Mouse (Mus musculus) heart, embryonic 12.5 days (tissue): ENCODE measurements around the gene Cfap299. TPM values are rescaled to one million over a fixed set of nuclear protein-coding genes. Genes with fewer than 3 reads are reported as not detected.

Experiments used
- ATAC-seq: fragments of 200-750 bp; cut with Nextera tagmentation; 2 replicates; pipeline ENCODE4 v1.8.0; 2017; ENCODE audit warnings: moderate TSS enrichment, moderate library complexity; ENCODE audit not compliant: insufficient number of reproducible peaks, low FRiP score
- H3K27ac ChIP-seq: fragments of 300-500 bp; sonication (generic); 2 replicates; pipeline ENCODE4 v1.5.1; 2016; ENCODE audit warnings: mild to moderate bottlenecking, moderate library complexity; ENCODE audit not compliant: poor library complexity, severe bottlenecking
- H3K27me3 ChIP-seq: fragments of 300-500 bp; sonication (generic); replicated peaks from 2 replicates; pipeline ENCODE4 v1.6.1; 2016; ENCODE audit warnings: mild to moderate bottlenecking, moderate library complexity
- H3K36me3 ChIP-seq: fragments of 300-500 bp; sonication (generic); 2 replicates; pipeline ENCODE4 v1.6.1; 2016; ENCODE audit warnings: mild to moderate bottlenecking, moderate library complexity
- H3K4me1 ChIP-seq: fragments of 300-500 bp; sonication (generic); replicated peaks from 2 replicates; pipeline ENCODE4 v1.6.1; 2016; ENCODE audit warnings: mild to moderate bottlenecking
- H3K4me2 ChIP-seq: fragments of 300-500 bp; sonication (generic); 2 replicates; pipeline ENCODE4 v1.6.1; 2016; ENCODE audit warnings: mild to moderate bottlenecking, moderate library complexity
- H3K4me3 ChIP-seq: fragments of 300-500 bp; sonication (generic); 2 replicates; pipeline ENCODE4 v1.5.1; 2016; ENCODE audit warnings: mild to moderate bottlenecking
- H3K9ac ChIP-seq: fragments of 300-500 bp; sonication (generic); 2 replicates; pipeline ENCODE4 v1.6.1; 2016; ENCODE audit warnings: mild to moderate bottlenecking, moderate library complexity
- H3K9me3 ChIP-seq: fragments of 300-500 bp; sonication (generic); replicated peaks from 2 replicates; pipeline ENCODE4 v1.6.1; 2016; ENCODE audit warnings: mild to moderate bottlenecking, moderate library complexity
- WGBS: fragments of 180-500 bp; shearing (Covaris S2); methylation state at CpG from one replicate; pipeline ENCODE4 v1.1.7; 2016; 5-methylcytosine and 5-hydroxymethylcytosine counted together
- polyA plus RNA-seq: library from polyadenylated mRNA; unstranded; fragments of >200 nt; fragmentation: Nextera tagmentation; extraction: Ambion mirVana; gene quantifications from 2 replicates; pipeline ENCODE4 v1.2.1, GENCODE M21; 2016

Gene Cfap299
- polyA plus RNA-seq, 1 experiment from 2014 or later = not detected

DNA sequence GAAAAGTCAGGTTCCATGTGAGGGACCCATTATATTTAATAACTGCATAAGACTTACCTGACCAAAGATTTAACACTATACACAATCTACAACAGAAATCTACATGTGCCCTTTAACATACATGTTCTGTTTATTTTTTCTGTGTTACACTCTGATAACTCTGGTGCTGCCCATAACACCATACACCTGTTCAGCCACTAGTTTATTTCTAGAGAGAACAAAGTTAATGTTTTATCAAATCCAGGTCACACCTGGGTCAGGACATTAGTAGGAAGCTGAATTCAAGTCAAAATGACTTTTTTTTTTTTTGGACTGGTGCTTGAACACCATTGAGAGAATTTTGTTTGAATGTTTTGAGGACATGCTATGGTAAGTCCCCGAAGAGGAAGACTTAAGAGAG, 194.7 kb downstream of the Cfap299 start:
- Histone ChIP-seq H3K9me3 (no peaks in the 10 kb centered on the region), H3K4me3 (no peak overlapping the region), H3K36me3 (no peaks in the 10 kb centered on the region), H3K27ac (no peak overlapping the region), H3K27me3 (no peaks in the 10 kb centered on the region), H3K4me2 (no peak overlapping the region), H3K4me1 (peaks cover 4% of the 10 kb centered on the region; the same call in 1 of the 2 replicates), H3K9ac (no peak overlapping the region)
- WGBS = 83% methylated on average over 1 of the region's 1 CpGs
- no peak for ATAC-seq

DNA sequence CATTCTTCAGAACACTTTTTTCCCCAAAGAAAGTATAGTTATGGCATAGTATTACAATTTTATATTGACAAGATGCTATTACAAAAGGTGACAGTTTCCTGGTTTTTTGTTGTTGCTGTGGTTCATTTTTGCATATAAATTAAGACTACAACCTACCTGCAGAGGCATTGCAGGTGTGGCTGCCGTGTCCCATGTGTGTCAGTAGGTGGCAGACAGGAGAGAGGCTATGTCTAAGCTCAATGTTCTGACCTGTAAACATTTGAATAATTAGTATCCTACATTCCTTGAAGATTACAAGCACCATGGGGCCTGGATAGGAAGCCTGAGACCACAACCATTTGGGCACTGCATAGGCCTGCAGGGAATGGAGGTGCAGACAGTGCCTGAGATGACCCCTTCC, 212.2 kb downstream of the Cfap299 start:
- no peak overlapping the region for H3K4me2 ChIP-seq
- WGBS = 88% methylated on average over 1 of the region's 1 CpGs
- H3K9ac ChIP-seq = no peak overlapping the region
- H3K36me3 ChIP-seq = no peaks in the 10 kb centered on the region
- H3K27me3 ChIP-seq = no peaks in the 10 kb centered on the region
- H3K4me3 ChIP-seq = no peak overlapping the region
- H3K4me1 ChIP-seq = no peaks in the 10 kb centered on the region
- no peak for ATAC-seq
- H3K9me3 ChIP-seq = no peaks in the 10 kb centered on the region
- H3K27ac ChIP-seq = no peak overlapping the region

DNA sequence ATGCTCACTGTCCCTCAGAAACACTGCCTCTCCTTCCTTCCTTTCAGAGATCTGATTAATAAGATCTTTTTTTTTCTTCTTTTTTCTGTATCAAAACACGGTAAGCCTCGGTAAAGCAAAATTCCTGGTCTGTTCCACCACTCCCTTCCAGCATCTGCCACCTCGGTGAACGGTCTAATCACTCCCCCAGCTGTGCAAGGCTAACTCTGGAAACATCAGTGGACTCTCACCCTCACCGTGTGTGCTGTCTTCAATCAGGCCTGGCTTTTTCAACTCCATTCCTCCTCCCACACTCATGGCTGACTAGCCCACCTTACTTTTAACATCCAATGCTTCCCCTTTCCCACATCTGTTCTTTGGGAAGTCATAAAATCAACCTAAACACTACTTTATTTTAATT, 221.2 kb downstream of the Cfap299 start:
- Histone ChIP-seq H3K4me1 (no peaks in the 10 kb centered on the region), H3K4me3 (no peak overlapping the region), H3K27me3 (no peaks in the 10 kb centered on the region), H3K4me2 (no peak overlapping the region), H3K36me3 (no peaks in the 10 kb centered on the region), H3K27ac (no peak overlapping the region), H3K9ac (no peak overlapping the region), H3K9me3 (no peaks in the 10 kb centered on the region)
- WGBS = 50% methylated on average over 5 of the region's 5 CpGs
- ATAC-seq = no peak

DNA sequence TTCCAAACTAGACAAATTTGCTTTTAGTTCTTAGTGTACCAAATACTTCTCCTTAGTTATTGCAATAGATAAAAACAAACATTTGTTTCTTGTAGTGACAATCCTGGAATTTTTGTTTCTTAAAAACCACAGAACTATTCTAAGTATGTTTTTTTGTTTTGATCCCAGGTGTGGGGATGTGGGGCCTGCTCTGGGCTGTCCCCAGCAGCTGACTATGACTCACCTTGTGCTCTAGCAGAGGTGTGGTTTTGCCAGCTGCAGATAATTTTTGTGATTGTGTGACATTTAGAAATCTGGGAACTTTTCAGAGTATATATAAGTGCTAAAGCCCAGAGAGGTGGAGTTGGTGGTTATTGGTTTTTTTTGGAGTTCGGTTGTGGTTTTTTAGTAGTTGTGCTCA, 221.8 kb downstream of the Cfap299 start:
- H3K27ac ChIP-seq = no peak overlapping the region
- H3K27me3 ChIP-seq = no peaks in the 10 kb centered on the region
- no peak overlapping the region for H3K4me2 ChIP-seq
- H3K4me3 ChIP-seq = no peak overlapping the region
- H3K9ac ChIP-seq = no peak overlapping the region
- no peaks in the 10 kb centered on the region for H3K9me3 ChIP-seq
- H3K4me1 ChIP-seq = no peaks in the 10 kb centered on the region
- ATAC-seq = no peak
- 80% methylated on average over 1 of the region's 1 CpGs for WGBS
- no peaks in the 10 kb centered on the region for H3K36me3 ChIP-seq

DNA sequence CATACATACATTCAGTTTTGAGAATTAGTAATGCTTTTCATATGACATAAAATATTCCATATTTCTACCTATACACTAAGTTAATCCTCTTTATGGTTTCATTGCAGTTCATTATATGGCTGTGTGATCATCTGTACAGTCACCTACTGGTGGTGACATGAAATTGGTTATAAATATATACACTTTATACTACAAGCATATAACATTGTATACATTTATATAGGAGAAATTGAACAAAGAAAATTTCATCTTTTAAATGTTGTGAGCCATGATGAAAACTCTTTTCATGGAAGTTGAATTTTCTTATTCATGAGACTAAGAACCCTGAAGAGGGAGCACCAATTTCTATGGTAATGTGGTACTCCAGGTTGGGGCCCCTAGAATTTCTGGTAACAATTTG, 223.3 kb downstream of the Cfap299 start, which contains the start of gene Gm11111:
TSS of gene Gm11111 (plus strand) at position 301 of the 400 bp plus-strand sequence.
- Histone ChIP-seq H3K9me3 (no peaks in the 10 kb centered on the region), H3K36me3 (no peaks in the 10 kb centered on the region), H3K27ac (no peak within 1 kb of the TSS), H3K27me3 (no peaks in the 10 kb centered on the region), H3K4me1 (no peaks in the 10 kb centered on the region), H3K4me2 (no peak within 1 kb of the TSS), H3K4me3 (no peak within 1 kb of the TSS), H3K9ac (no peak within 1 kb of the TSS)
- ATAC-seq = no peak

GRCm38 (mm10) chr5:98552811-98553601, 223.9 kb downstream of the Cfap299 start:
- 71% methylated on average over 7 of the region's 7 CpGs for WGBS
- Histone ChIP-seq H3K27ac (no peak overlapping the region), H3K4me1 (no peaks in the 10 kb centered on the region), H3K9me3 (no peaks in the 10 kb centered on the region), H3K4me3 (no peak overlapping the region), H3K36me3 (no peaks in the 10 kb centered on the region), H3K9ac (no peak overlapping the region), H3K27me3 (no peaks in the 10 kb centered on the region), H3K4me2 (no peak overlapping the region)
- ATAC-seq = no peak

GRCm38 (mm10) chr5:98561301-98561700, 232.2 kb downstream of the Cfap299 start:
- Histone ChIP-seq H3K9ac (no peak overlapping the region), H3K4me2 (no peak overlapping the region), H3K4me1 (no peaks in the 10 kb centered on the region), H3K36me3 (no peaks in the 10 kb centered on the region), H3K27ac (no peak overlapping the region), H3K9me3 (no peaks in the 10 kb centered on the region), H3K4me3 (no peak overlapping the region), H3K27me3 (no peaks in the 10 kb centered on the region)
- 74% methylated on average over 4 of the region's 4 CpGs for WGBS
- ATAC-seq = no peak

DNA sequence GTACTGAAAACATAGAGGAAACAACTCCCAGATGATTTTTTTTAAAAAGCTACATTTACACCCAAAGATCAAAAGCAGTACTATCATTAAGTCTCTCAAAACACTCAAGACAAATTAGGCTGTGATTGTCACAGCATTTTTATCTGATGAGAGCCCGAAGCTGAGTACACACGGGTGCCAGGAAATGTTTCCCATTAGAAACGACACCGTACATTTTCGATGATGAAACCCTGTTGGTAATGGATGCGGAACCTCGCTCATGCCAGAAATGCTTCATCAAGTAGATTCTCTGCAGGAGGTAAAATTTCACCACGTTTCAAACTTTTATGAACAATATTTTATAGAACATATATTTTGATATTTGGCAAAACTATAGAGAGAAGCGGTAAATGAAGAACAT, 233.7 kb downstream of the Cfap299 start:
- Histone ChIP-seq H3K27me3 (no peaks in the 10 kb centered on the region), H3K4me2 (no peak overlapping the region), H3K27ac (no peak overlapping the region), H3K36me3 (no peaks in the 10 kb centered on the region), H3K9ac (no peak overlapping the region), H3K4me3 (no peak overlapping the region), H3K9me3 (no peaks in the 10 kb centered on the region), H3K4me1 (0 out of 2 replicates have a peak, but pooled peaks cover 4% of the 10 kb centered on the region)
- ATAC-seq = no peak
- 73% methylated on average over 9 of the region's 9 CpGs for WGBS

DNA sequence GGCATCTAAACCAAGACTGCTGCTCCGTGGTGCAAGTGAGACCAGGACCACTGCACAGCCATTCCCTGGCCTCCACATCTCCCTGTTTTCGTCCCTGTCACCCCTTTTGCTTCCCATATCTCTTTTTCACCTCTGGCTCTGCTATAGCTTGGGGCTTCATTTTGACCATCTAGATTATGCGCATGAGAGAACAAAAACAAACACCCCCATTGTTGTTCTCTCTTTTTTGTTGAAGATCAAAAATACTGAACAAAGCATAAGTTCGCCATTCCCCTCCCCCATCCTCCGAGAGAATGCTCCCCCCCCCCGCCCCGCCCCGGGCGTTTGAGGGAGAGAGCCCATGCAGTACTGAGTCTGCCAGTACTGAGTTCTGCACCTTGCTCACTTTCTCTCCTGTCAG, 234.7 kb downstream of the Cfap299 start:
- H3K9ac ChIP-seq = no peak overlapping the region
- H3K27me3 ChIP-seq = no peaks in the 10 kb centered on the region
- 64% methylated on average over 9 of the region's 9 CpGs for WGBS
- ATAC-seq = no peak
- H3K36me3 ChIP-seq = no peaks in the 10 kb centered on the region
- no peaks in the 10 kb centered on the region for H3K9me3 ChIP-seq
- H3K4me1 ChIP-seq = peaks cover 5% of the 10 kb centered on the region; the same call in 1 of the 2 replicates
- no peak overlapping the region for H3K27ac ChIP-seq
- H3K4me2 ChIP-seq = no peak overlapping the region
- H3K4me3 ChIP-seq = no peak overlapping the region

- H3K4me2 ChIP-seq = no peak overlapping the region
- H3K27ac ChIP-seq = no peak overlapping the region
- no peaks in the 10 kb centered on the region for H3K9me3 ChIP-seq
- no peak overlapping the region for H3K9ac ChIP-seq
- peaks cover 11% of the 10 kb centered on the region for H3K4me1 ChIP-seq
- ATAC-seq = no peak
- no peaks in the 10 kb centered on the region for H3K27me3 ChIP-seq
- H3K4me3 ChIP-seq = no peak overlapping the region
- WGBS = 54% methylated on average over 6 of the region's 6 CpGs
- H3K36me3 ChIP-seq = no peaks in the 10 kb centered on the region
These were observed 237.5 kb downstream of the Cfap299 start for GRCm38 (mm10) chr5:98566461-98567193.

GRCm38 (mm10) chr5:98568481-98568880, 239.4 kb downstream of the Cfap299 start:
- no peak overlapping the region for H3K4me3 ChIP-seq
- WGBS = 83% methylated on average over 4 of the region's 4 CpGs
- H3K27ac ChIP-seq = no peak overlapping the region
- H3K9me3 ChIP-seq = no peaks in the 10 kb centered on the region
- no peaks in the 10 kb centered on the region for H3K27me3 ChIP-seq
- no peaks in the 10 kb centered on the region for H3K36me3 ChIP-seq
- H3K4me2 ChIP-seq = no peak overlapping the region
- no peak for ATAC-seq
- H3K4me1 ChIP-seq = peaks cover 11% of the 10 kb centered on the region
- H3K9ac ChIP-seq = no peak overlapping the region
